Mouse (Mus musculus) heart, embryonic 11.5 days (tissue): ENCODE measurements around the gene Caap1. TPM values are rescaled to one million over a fixed set of nuclear protein-coding genes. Genes with fewer than 3 reads are reported as not detected.

Source experiments
- polyA plus RNA-seq: library from polyadenylated mRNA; unstranded; fragments of >200 nt; fragmentation: Nextera tagmentation; extraction: Ambion mirVana; gene quantifications from 2 replicates; pipeline ENCODE4 v1.2.1, GENCODE M21; 2014

Gene Caap1
- polyA plus RNA-seq, 1 experiment from 2014 or later = 13.8 TPM

Other genes starting within 250 kb of the Caap1 start
- gene Gm10306, start 250 bp downstream of the Caap1 start, polyA plus RNA-seq = not detected in 2 replicates
- 64.4 and 67.6 TPM in 2 replicates for gene Plaa, start 46.4 kb upstream of the Caap1 start, polyA plus RNA-seq
- 16.6 and 19.1 TPM in 2 replicates for gene Ift74, start 57.7 kb upstream of the Caap1 start, polyA plus RNA-seq
- gene Lrrc19, start 93.3 kb upstream of the Caap1 start, polyA plus RNA-seq = 0.07 and 0.43 TPM in 2 replicates
- gene Tek, start 182.5 kb upstream of the Caap1 start, polyA plus RNA-seq = 56.1 and 70.5 TPM in 2 replicates